Mouse (Mus musculus): Measurements from ENCODE around the gene Lrrfip1. TPM values are rescaled to one million over a fixed set of nuclear protein-coding genes. Genes with fewer than 3 reads are reported as not detected.

Gene Lrrfip1
- polyA plus RNA-seq, 1 experiment from 2014 or later, result 21.7 TPM

GRCm38 (mm10) chr1:91086748-91087147 lies 88.2 kb downstream of the Lrrfip1 start:
- H3K4me1 ChIP-seq, result peaks cover 23% of the 10 kb centered on the region
- H3K27ac ChIP-seq, result peak overlapping the region; percentile 42; the same call in 1 of the 2 replicates
- no peaks in the 10 kb centered on the region for H3K36me3 ChIP-seq
- WGBS, result 83% methylated on average over 5 of the region's 5 CpGs
- DNase-seq (ENCODE audit: low spot score), result no peak
- no peaks in the 10 kb centered on the region for H3K27me3 ChIP-seq (ENCODE audit: low read depth, poor library complexity, severe bottlenecking)
- H3K4me3 ChIP-seq, result no peak overlapping the region
- no peaks in the 10 kb centered on the region for H3K9me3 ChIP-seq (replicated peaks)

- H3K4me3 ChIP-seq, result no peak overlapping the region
- 88% methylated on average over 7 of the region's 7 CpGs for whole genome bisulfite sequencing
- H3K4me1 ChIP-seq, result peaks cover 36% of the 10 kb centered on the region
- no peaks in the 10 kb centered on the region for H3K27me3 ChIP-seq (ENCODE audit: low read depth, poor library complexity, severe bottlenecking)
- no peak for DNase-seq (ENCODE audit: low spot score)
- H3K9me3 ChIP-seq (replicated peaks), result no peaks in the 10 kb centered on the region
- no peak overlapping the region for H3K27ac ChIP-seq
- no peaks in the 10 kb centered on the region for H3K36me3 ChIP-seq
Observed at GRCm38 (mm10) chr1:91088027-91088426, 89.5 kb downstream of the Lrrfip1 start.

GRCm38 (mm10) chr1:91088941-91089340 lies 90.4 kb downstream of the Lrrfip1 start:
- H3K4me1 ChIP-seq, result peaks cover 36% of the 10 kb centered on the region
- DNase-seq (ENCODE audit: low spot score), result no peak
- H3K36me3 ChIP-seq, result no peaks in the 10 kb centered on the region

GRCm38 (mm10) chr1:91090456-91090855 lies 91.9 kb downstream of the Lrrfip1 start:
- H3K36me3 ChIP-seq, result no peaks in the 10 kb centered on the region
- H3K9me3 ChIP-seq (replicated peaks), result no peaks in the 10 kb centered on the region
- H3K4me1 ChIP-seq, result peaks cover 38% of the 10 kb centered on the region
- H3K27me3 ChIP-seq (ENCODE audit: low read depth, poor library complexity, severe bottlenecking), result no peaks in the 10 kb centered on the region
- WGBS, result 84% methylated on average over 6 of the region's 6 CpGs
- H3K27ac ChIP-seq, result no peak overlapping the region
- no peak overlapping the region for H3K4me3 ChIP-seq
- no peak for DNase-seq (ENCODE audit: low spot score)

More at GRCm38 (mm10) chr1:91088941-91089340, 90.4 kb downstream of the Lrrfip1 start:
- Histone ChIP-seq H3K9me3 (replicated peaks) (no peaks in the 10 kb centered on the region), H3K27me3 (ENCODE audit: low read depth, poor library complexity, severe bottlenecking) (no peaks in the 10 kb centered on the region), H3K4me3 (no peak overlapping the region), H3K27ac (peak overlapping the region; percentile 25; the same call in 1 of the 2 replicates)
- WGBS, result 84% methylated on average over 8 of the region's 8 CpGs

- peaks cover 35% of the 10 kb centered on the region for H3K4me1 ChIP-seq
- no peak for DNase-seq (ENCODE audit: low spot score)
- no peaks in the 10 kb centered on the region for H3K36me3 ChIP-seq
- no peaks in the 10 kb centered on the region for H3K9me3 ChIP-seq (replicated peaks)
- no peaks in the 10 kb centered on the region for H3K27me3 ChIP-seq (ENCODE audit: low read depth, poor library complexity, severe bottlenecking)
- H3K4me3 ChIP-seq, result no peak overlapping the region
- H3K27ac ChIP-seq, result no peak overlapping the region
- WGBS, result 42% methylated on average over 6 of the region's 6 CpGs
Observed at GRCm38 (mm10) chr1:91092451-91092850, 93.9 kb downstream of the Lrrfip1 start.

GRCm38 (mm10) chr1:91093296-91093695 lies 94.8 kb downstream of the Lrrfip1 start:
- 75% methylated on average over 2 of the region's 2 CpGs for WGBS
- Histone ChIP-seq H3K4me1 (peaks cover 35% of the 10 kb centered on the region), H3K4me3 (no peak overlapping the region), H3K36me3 (no peaks in the 10 kb centered on the region), H3K27me3 (ENCODE audit: low read depth, poor library complexity, severe bottlenecking) (no peaks in the 10 kb centered on the region), H3K9me3 (replicated peaks) (no peaks in the 10 kb centered on the region), H3K27ac (no peak overlapping the region)
- no peak for DNase-seq (ENCODE audit: low spot score)

- no peak overlapping the region for H3K4me3 ChIP-seq
Observed at GRCm38 (mm10) chr1:91094001-91094400, 95.5 kb downstream of the Lrrfip1 start.

GRCm38 (mm10) chr1:91095258-91095657 lies 96.7 kb downstream of the Lrrfip1 start:
- Histone ChIP-seq H3K36me3 (no peaks in the 10 kb centered on the region), H3K9me3 (replicated peaks) (no peaks in the 10 kb centered on the region), H3K4me3 (no peak overlapping the region), H3K27ac (no peak overlapping the region), H3K27me3 (ENCODE audit: low read depth, poor library complexity, severe bottlenecking) (no peaks in the 10 kb centered on the region), H3K4me1 (peaks cover 33% of the 10 kb centered on the region)
- WGBS, result 84% methylated on average over 3 of the region's 3 CpGs
- no peak for DNase-seq (ENCODE audit: low spot score)

More at GRCm38 (mm10) chr1:91094001-91094400, 95.5 kb downstream of the Lrrfip1 start:
- DNase-seq (ENCODE audit: low spot score), result no peak
- H3K27me3 ChIP-seq (ENCODE audit: low read depth, poor library complexity, severe bottlenecking), result no peaks in the 10 kb centered on the region
- no peaks in the 10 kb centered on the region for H3K36me3 ChIP-seq
- no peaks in the 10 kb centered on the region for H3K9me3 ChIP-seq (replicated peaks)
- peaks cover 35% of the 10 kb centered on the region for H3K4me1 ChIP-seq
- no peak overlapping the region for H3K27ac ChIP-seq
- 86% methylated on average over 5 of the region's 5 CpGs for WGBS

- Histone ChIP-seq H3K36me3 (no peaks in the 10 kb centered on the region), H3K27me3 (ENCODE audit: low read depth, poor library complexity, severe bottlenecking) (no peaks in the 10 kb centered on the region), H3K9me3 (replicated peaks) (no peaks in the 10 kb centered on the region), H3K4me3 (no peak overlapping the region), H3K4me1 (peaks cover 33% of the 10 kb centered on the region), H3K27ac (peak overlapping the region; percentile 32; the same call in 1 of the 2 replicates)
- WGBS, result 66% methylated on average over 1 of the region's 1 CpGs
- DNase-seq (ENCODE audit: low spot score), result no peak
Observed at GRCm38 (mm10) chr1:91095853-91096252, 97.3 kb downstream of the Lrrfip1 start.

- no peak for DNase-seq (ENCODE audit: low spot score)
- peak overlapping the region; percentile 32 for H3K27ac ChIP-seq
Observed at GRCm38 (mm10) chr1:91096490-91096889, 98.0 kb downstream of the Lrrfip1 start.

GRCm38 (mm10) chr1:91097283-91097834 lies 98.8 kb downstream of the Lrrfip1 start:
- Histone ChIP-seq H3K36me3 (no peaks in the 10 kb centered on the region), H3K4me3 (no peak overlapping the region)

More at GRCm38 (mm10) chr1:91096490-91096889, 98.0 kb downstream of the Lrrfip1 start:
- Histone ChIP-seq H3K9me3 (replicated peaks) (no peaks in the 10 kb centered on the region), H3K36me3 (no peaks in the 10 kb centered on the region), H3K4me1 (peaks cover 31% of the 10 kb centered on the region), H3K4me3 (no peak overlapping the region), H3K27me3 (ENCODE audit: low read depth, poor library complexity, severe bottlenecking) (no peaks in the 10 kb centered on the region)
- WGBS, result 77% methylated on average over 5 of the region's 5 CpGs

GRCm38 (mm10) chr1:91098887-91099286 lies 100.3 kb downstream of the Lrrfip1 start:
- H3K27ac ChIP-seq, result peak overlapping the region; percentile 82
- H3K9me3 ChIP-seq (replicated peaks), result no peaks in the 10 kb centered on the region
- peaks cover 15% of the 10 kb centered on the region for H3K4me1 ChIP-seq
- H3K4me3 ChIP-seq, result no peak overlapping the region
- WGBS, result 27% methylated on average over 6 of the region's 6 CpGs
- peak; percentile 79 for DNase-seq (ENCODE audit: low spot score)
- 0 out of 2 replicates have a peak, but pooled peaks cover 3% of the 10 kb centered on the region for H3K36me3 ChIP-seq
- no peaks in the 10 kb centered on the region for H3K27me3 ChIP-seq (ENCODE audit: low read depth, poor library complexity, severe bottlenecking)

More at GRCm38 (mm10) chr1:91097283-91097834, 98.8 kb downstream of the Lrrfip1 start:
- Histone ChIP-seq H3K9me3 (replicated peaks) (no peaks in the 10 kb centered on the region), H3K27me3 (ENCODE audit: low read depth, poor library complexity, severe bottlenecking) (no peaks in the 10 kb centered on the region), H3K4me1 (peaks cover 22% of the 10 kb centered on the region), H3K27ac (no peak overlapping the region)
- 93% methylated on average over 11 of the region's 11 CpGs for WGBS
- DNase-seq (ENCODE audit: low spot score), result no peak

GRCm38 (mm10) chr1:91101709-91102440 lies 103.3 kb downstream of the Lrrfip1 start:
- H3K27ac ChIP-seq, result no peak overlapping the region
- no peak for DNase-seq (ENCODE audit: low spot score)
- no peaks in the 10 kb centered on the region for H3K9me3 ChIP-seq (replicated peaks)
- peaks cover 16% of the 10 kb centered on the region for H3K36me3 ChIP-seq
- no peaks in the 10 kb centered on the region for H3K27me3 ChIP-seq (ENCODE audit: low read depth, poor library complexity, severe bottlenecking)
- H3K4me1 ChIP-seq, result no peaks in the 10 kb centered on the region; the same call in 1 of the 2 replicates
- 86% methylated on average over 11 of the region's 11 CpGs for WGBS
- no peak overlapping the region for H3K4me3 ChIP-seq
